Mouse (Mus musculus) ES-E14 (cell line): ENCODE data around the gene Reep1.

Source experiments
- CHD2 ChIP-seq: IDR thresholded peaks from 2 replicates; pipeline ENCODE4 v1.6.1; 2014; ENCODE audit warnings: mild to moderate bottlenecking, low read depth, low read length, inconsistent platforms
- HCFC1 ChIP-seq: IDR thresholded peaks from 2 replicates; pipeline ENCODE4 v1.6.1; 2012; ENCODE audit warnings: low read length, inconsistent platforms, borderline replicate concordance; ENCODE audit not compliant: insufficient read depth
- MAFK ChIP-seq: IDR thresholded peaks from 2 replicates; pipeline ENCODE4 v1.6.1; 2014; ENCODE audit warnings: mild to moderate bottlenecking, low read depth, low read length, inconsistent platforms; ENCODE audit not compliant: insufficient read depth
- ZC3H11A ChIP-seq: IDR thresholded peaks from 2 replicates; pipeline ENCODE4 v1.6.1; 2012; ENCODE audit warnings: low read depth, mild to moderate bottlenecking, inconsistent platforms, low read length, borderline replicate concordance
- ZNF384 ChIP-seq: IDR thresholded peaks from 2 replicates; pipeline ENCODE4 v1.6.1; 2012; ENCODE audit warnings: low read depth, low read length, inconsistent platforms

- TF ChIP-seq ZC3H11A (no peak), HCFC1 (no peak), CHD2 (no peak), MAFK (no peak), ZNF384 (no peak)
Measured at GRCm38 (mm10) chr6:71678891-71679290, 28.5 kb upstream of the Reep1 start.
